Mouse (Mus musculus): ENCODE results near the gene Gucy2d. TPM values are rescaled to one million over a fixed set of nuclear protein-coding genes. Genes with fewer than 3 reads are reported as not detected.

Gene Gucy2d
- 2.2 and 3.7 TPM in 2 replicates for polyA plus RNA-seq (2015; fragmentation: Nextera tagmentation; extraction: Ambion mirVana)

DNA sequence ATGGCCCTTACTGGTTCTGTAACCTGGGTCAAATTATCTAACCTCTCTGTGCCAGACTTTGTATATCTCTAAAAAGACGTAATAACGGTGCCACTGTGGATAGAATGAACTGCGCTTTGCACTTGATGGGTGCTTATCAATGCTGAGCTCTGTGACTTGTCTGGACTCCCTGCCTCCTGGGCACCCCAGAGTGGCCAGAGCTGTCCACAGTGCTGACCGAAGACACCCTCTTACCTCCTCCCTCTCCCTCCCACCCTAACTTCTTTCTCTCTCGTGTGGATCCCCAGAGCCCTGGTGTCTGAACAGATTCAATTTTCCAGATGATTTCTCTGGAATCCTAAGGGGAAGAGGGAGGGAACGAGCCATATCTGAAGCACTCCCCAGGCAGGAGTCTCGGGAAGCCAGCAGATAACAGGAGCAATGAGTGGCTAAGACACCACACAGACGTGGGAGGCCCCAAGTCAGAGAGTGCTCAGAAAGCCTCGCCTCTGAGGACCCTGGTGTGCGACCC, at the start of gene Gucy2d:
Gene Gucy2d (plus strand): TSS at position 461 of the 511 bp plus-strand sequence.
- no peak for ATAC-seq

DNA sequence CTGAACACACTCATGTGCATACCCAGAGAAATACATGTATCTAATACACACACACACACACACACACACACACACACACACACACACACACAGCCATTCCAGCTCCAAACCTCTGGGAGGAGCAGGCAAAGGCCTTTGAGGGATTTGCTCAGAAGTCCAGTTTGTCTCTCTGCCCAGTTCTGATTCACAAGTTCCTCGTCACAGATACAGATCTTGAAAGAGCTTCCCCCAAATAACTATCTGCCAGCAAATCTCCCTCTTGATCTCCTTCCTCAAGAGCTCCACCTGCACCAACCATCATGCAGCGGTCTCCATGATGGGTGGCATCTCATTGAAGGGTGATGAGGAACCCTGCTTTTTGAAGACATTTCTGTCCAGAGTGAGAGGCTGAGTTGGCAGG, 49.7 kb upstream of the Gucy2d start:
- WGBS = 78% methylated on average over 2 of the region's 2 CpGs
- Histone ChIP-seq H3K27me3 (replicated peaks; ENCODE audit: control insufficient read depth, insufficient read depth, low read length) (no peaks in the 10 kb centered on the region), H3K4me1 (ENCODE audit: control insufficient read depth, insufficient read depth, low read length) (peaks cover 9% of the 10 kb centered on the region; the same call in 1 of the 2 replicates), H3K27ac (ENCODE audit: low read length) (no peak overlapping the region), H3K9me3 (ENCODE audit: control insufficient read depth, low read length) (no peaks in the 10 kb centered on the region), H3K9ac (ENCODE audit: low read depth, low read length) (no peak overlapping the region), H3K36me3 (ENCODE audit: control insufficient read depth, insufficient read depth, low read length) (no peaks in the 10 kb centered on the region), H3K4me2 (ENCODE audit: low read depth, low read length) (no peak overlapping the region), H3K4me3 (ENCODE audit: low read length) (no peak overlapping the region)
- no peak for ATAC-seq

More for the DNA sequence above, at the start of gene Gucy2d:
- Histone ChIP-seq H3K27ac (ENCODE audit: low read length) (no peak within 1 kb of the TSS), H3K4me2 (ENCODE audit: low read depth, low read length) (no peak within 1 kb of the TSS), H3K4me3 (ENCODE audit: low read length) (no peak within 1 kb of the TSS), H3K27me3 (replicated peaks; ENCODE audit: control insufficient read depth, insufficient read depth, low read length) (no peaks in the 10 kb centered on the region; the same call in 1 of the 2 replicates), H3K9ac (ENCODE audit: low read depth, low read length) (no peak within 1 kb of the TSS), H3K4me1 (ENCODE audit: control insufficient read depth, insufficient read depth, low read length) (no peaks in the 10 kb centered on the region), H3K9me3 (ENCODE audit: control insufficient read depth, low read length) (no peaks in the 10 kb centered on the region), H3K36me3 (ENCODE audit: control insufficient read depth, insufficient read depth, low read length) (no peaks in the 10 kb centered on the region)
- whole genome bisulfite sequencing = 42% methylated on average over 10 of the region's 10 CpGs

DNA sequence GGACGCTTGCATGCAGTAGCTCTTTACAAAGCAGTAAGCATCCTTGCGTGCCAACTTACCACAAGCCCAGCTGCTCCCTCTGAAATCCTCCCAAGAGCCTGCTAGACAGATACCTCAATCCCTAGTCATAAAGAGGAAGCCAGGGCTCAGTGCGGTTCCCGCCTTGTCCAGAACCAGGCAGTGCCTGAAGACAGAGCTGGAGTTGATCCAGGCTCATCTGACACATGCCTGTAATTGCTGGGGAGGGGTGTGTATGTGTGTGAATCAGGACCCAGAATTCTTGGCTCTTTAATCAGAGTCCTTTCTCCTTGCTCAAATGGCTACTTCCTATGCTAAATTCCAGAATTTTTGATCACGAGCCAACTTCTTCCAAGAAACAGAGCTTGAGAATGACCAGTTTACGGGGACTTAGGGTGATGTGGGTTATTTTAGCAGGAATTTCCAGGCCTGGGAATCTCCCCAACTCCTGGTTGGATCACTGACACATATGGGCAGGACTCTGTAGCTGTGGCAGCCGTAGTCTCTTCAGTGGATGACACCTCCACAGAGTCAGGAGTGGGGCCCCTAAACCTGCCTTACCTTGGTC, 48.8 kb upstream of the Gucy2d start:
- Histone ChIP-seq H3K27ac (ENCODE audit: low read length) (0 out of 2 replicates have a peak overlapping the region, but pooled peaks have one; percentile 1), H3K9ac (ENCODE audit: low read depth, low read length) (no peak overlapping the region), H3K4me3 (ENCODE audit: low read length) (no peak overlapping the region), H3K9me3 (ENCODE audit: control insufficient read depth, low read length) (no peaks in the 10 kb centered on the region), H3K4me2 (ENCODE audit: low read depth, low read length) (no peak overlapping the region), H3K27me3 (replicated peaks; ENCODE audit: control insufficient read depth, insufficient read depth, low read length) (no peaks in the 10 kb centered on the region), H3K4me1 (ENCODE audit: control insufficient read depth, insufficient read depth, low read length) (peaks cover 9% of the 10 kb centered on the region; the same call in 1 of the 2 replicates), H3K36me3 (ENCODE audit: control insufficient read depth, insufficient read depth, low read length) (no peaks in the 10 kb centered on the region)
- ATAC-seq = peak; percentile 27; the same call in 1 of the 2 replicates
- WGBS = 47% methylated on average over 7 of the region's 7 CpGs

DNA sequence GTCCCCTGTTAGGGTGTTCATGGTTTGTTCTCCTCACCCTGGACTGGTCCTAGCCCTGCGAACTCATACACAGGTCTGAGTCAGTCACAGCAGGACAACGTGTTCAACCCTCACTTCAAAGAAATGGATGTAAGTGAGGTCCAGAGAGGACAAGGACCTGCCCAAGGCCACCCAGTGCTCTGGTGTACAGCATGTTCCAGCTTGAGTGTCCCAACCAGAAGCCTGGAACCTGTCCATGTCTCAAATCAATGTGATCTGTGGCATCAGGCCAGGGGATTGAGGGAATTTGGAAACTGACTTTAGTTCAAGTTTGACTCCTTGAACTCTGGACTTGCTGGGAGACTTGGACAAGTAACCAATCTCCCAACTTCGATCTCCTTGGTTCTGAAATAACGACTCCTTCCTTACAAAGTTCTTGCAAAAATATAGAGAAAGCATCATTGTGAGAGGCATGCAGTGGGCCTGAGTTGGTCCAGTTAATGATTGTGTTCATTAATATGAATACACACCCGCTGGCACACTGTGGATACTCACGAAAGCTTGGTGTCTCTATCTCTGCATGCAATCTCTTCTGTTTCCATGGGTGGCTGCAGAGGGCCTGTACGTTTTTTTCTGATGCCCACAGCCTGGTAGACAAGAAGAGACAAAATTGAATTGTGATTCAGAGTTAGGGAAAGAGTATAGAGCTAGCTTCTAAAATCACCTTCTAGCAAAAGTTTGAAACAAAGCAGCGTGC, 47.6 kb upstream of the Gucy2d start:
- Histone ChIP-seq H3K9me3 (ENCODE audit: control insufficient read depth, low read length) (no peaks in the 10 kb centered on the region), H3K4me3 (ENCODE audit: low read length) (no peak overlapping the region), H3K27me3 (replicated peaks; ENCODE audit: control insufficient read depth, insufficient read depth, low read length) (no peaks in the 10 kb centered on the region), H3K9ac (ENCODE audit: low read depth, low read length) (no peak overlapping the region), H3K4me2 (ENCODE audit: low read depth, low read length) (no peak overlapping the region), H3K4me1 (ENCODE audit: control insufficient read depth, insufficient read depth, low read length) (peaks cover 9% of the 10 kb centered on the region; the same call in 1 of the 2 replicates), H3K27ac (ENCODE audit: low read length) (no peak overlapping the region), H3K36me3 (ENCODE audit: control insufficient read depth, insufficient read depth, low read length) (no peaks in the 10 kb centered on the region)
- 81% methylated on average over 8 of the region's 8 CpGs for WGBS
- no peak for ATAC-seq

DNA sequence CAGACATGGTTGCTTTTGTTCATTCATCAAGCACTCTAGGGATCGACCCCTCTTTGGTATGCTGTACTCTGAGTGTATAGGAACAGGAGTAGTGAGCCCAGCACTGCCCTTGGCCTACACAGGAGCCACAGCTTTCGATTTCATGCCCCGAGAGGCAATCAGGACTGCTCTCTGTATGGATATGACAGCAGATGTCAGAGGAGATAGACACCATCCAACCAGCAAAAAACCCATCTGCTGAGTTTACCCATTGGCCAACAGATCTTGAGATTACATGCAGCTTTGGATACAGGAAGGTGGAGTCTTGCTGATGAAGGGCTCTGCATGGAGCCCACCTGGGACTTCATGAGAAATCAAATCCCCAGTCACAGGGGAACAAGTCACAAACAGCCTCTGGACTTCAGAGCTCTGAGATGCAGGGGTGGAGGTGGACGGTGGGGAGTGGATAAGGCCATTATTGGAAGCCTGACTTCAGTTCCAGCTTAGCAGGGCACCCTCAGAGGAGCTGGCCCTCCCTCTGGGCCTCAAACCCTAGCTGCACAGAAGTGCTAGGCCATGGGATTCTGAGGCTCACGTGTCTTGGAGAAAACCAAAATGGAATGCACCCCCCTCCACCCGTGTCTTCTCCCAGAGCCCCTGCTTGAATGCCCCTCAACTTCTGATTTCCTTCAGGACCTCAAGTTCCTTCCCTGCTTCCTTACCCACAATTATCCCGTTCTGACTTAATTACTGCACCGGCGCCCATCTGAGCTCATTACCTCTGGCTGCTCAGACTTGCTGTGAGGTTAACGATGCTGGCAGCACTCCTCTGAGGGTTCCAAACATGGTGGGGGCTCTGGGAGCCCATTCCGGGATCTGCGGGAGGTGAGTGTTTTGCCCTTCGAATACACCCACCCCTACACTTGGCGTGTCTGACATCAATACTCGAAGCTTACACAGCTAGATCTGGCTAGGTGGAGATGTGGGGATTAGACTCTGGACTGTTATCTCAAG, 37.3 kb upstream of the Gucy2d start:
- Histone ChIP-seq H3K27ac (ENCODE audit: low read length) (no peak overlapping the region), H3K36me3 (ENCODE audit: control insufficient read depth, insufficient read depth, low read length) (no peaks in the 10 kb centered on the region), H3K27me3 (replicated peaks; ENCODE audit: control insufficient read depth, insufficient read depth, low read length) (no peaks in the 10 kb centered on the region), H3K4me1 (ENCODE audit: control insufficient read depth, insufficient read depth, low read length) (no peaks in the 10 kb centered on the region), H3K9me3 (ENCODE audit: control insufficient read depth, low read length) (no peaks in the 10 kb centered on the region), H3K4me2 (ENCODE audit: low read depth, low read length) (no peak overlapping the region), H3K4me3 (ENCODE audit: low read length) (no peak overlapping the region), H3K9ac (ENCODE audit: low read depth, low read length) (no peak overlapping the region)
- no peak for ATAC-seq
- WGBS = 68% methylated on average over 15 of the region's 15 CpGs

DNA sequence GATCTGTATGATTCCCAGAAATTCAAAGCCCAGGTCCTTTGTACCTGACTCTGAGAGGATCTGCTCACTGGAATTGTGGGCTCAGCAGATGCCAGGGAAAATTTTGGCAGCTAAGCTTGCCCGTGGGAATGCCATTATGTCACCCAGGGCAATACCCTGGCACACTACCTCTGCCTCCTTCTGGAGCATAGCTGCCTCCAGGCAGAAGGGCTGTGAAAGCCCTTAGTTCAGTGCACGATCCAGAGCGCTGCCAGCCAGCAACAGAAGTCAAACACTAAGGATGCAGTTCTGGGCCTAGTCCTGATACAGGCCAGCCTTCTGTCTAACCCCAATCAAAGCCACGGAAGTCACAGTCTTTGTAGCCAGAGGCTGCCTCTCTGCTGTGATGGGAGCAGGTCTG, 36.2 kb upstream of the Gucy2d start:
- Histone ChIP-seq H3K9me3 (ENCODE audit: control insufficient read depth, low read length) (no peaks in the 10 kb centered on the region), H3K36me3 (ENCODE audit: control insufficient read depth, insufficient read depth, low read length) (no peaks in the 10 kb centered on the region), H3K4me1 (ENCODE audit: control insufficient read depth, insufficient read depth, low read length) (no peaks in the 10 kb centered on the region), H3K27ac (ENCODE audit: low read length) (no peak overlapping the region), H3K4me3 (ENCODE audit: low read length) (no peak overlapping the region), H3K4me2 (ENCODE audit: low read depth, low read length) (no peak overlapping the region), H3K27me3 (replicated peaks; ENCODE audit: control insufficient read depth, insufficient read depth, low read length) (no peaks in the 10 kb centered on the region), H3K9ac (ENCODE audit: low read depth, low read length) (no peak overlapping the region)
- ATAC-seq = no peak
- 73% methylated on average over 4 of the region's 4 CpGs for WGBS

DNA sequence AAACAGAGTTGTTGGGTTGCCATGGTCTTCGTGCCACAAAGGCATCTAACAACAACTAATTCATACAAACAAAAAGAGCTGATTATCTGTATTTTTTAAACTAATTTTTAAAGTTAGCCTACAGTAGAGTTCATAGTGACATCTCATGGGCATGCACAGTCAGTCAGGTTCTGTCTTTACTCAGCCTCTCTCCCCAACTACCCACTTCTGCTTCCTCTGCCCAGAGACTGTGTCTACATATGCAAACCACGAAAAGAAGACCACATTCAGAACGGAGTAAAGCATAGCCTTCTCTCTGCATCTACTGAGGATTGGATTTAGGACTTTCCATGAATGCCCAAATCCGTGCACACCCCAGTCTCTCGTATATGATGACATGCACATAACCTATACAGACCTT, 32.6 kb upstream of the Gucy2d start:
- H3K4me1 ChIP-seq (ENCODE audit: control insufficient read depth, insufficient read depth, low read length) = no peaks in the 10 kb centered on the region
- 79% methylated on average over 5 of the region's 5 CpGs for WGBS
- H3K9me3 ChIP-seq (ENCODE audit: control insufficient read depth, low read length) = no peaks in the 10 kb centered on the region
- no peak overlapping the region for H3K4me3 ChIP-seq (ENCODE audit: low read length)
- no peak overlapping the region for H3K4me2 ChIP-seq (ENCODE audit: low read depth, low read length)
- H3K9ac ChIP-seq (ENCODE audit: low read depth, low read length) = no peak overlapping the region
- no peak overlapping the region for H3K27ac ChIP-seq (ENCODE audit: low read length)
- no peak for ATAC-seq
- H3K36me3 ChIP-seq (ENCODE audit: control insufficient read depth, insufficient read depth, low read length) = no peaks in the 10 kb centered on the region
- H3K27me3 ChIP-seq (replicated peaks; ENCODE audit: control insufficient read depth, insufficient read depth, low read length) = no peaks in the 10 kb centered on the region

DNA sequence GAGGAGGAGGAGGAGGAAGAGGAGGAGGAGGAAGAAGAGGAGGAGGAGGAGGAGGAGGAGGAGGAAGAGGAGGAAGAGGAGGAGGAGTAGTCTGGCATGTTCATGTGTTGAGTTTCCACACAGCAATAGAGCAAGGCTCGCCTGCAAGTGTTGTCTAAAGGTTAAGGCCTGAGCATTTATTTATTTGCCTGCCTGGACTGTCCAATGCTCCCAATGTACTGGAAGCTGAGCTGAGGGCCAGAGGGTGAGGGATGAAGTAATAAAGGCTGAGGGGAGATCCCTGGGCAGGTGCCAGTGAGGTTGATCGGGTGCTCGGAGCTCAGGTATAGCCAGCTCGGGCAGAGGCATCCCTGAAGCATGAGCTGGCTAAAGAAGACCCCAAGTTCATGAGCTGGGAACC, 27.1 kb upstream of the Gucy2d start:
- WGBS = 82% methylated on average over 4 of the region's 4 CpGs
- no peak for ATAC-seq
- Histone ChIP-seq H3K4me3 (ENCODE audit: low read length) (no peak overlapping the region), H3K27me3 (replicated peaks; ENCODE audit: control insufficient read depth, insufficient read depth, low read length) (no peaks in the 10 kb centered on the region), H3K4me1 (ENCODE audit: control insufficient read depth, insufficient read depth, low read length) (peaks cover 13% of the 10 kb centered on the region), H3K9ac (ENCODE audit: low read depth, low read length) (no peak overlapping the region), H3K36me3 (ENCODE audit: control insufficient read depth, insufficient read depth, low read length) (no peaks in the 10 kb centered on the region), H3K27ac (ENCODE audit: low read length) (no peak overlapping the region), H3K9me3 (ENCODE audit: control insufficient read depth, low read length) (no peaks in the 10 kb centered on the region), H3K4me2 (ENCODE audit: low read depth, low read length) (no peak overlapping the region)

DNA sequence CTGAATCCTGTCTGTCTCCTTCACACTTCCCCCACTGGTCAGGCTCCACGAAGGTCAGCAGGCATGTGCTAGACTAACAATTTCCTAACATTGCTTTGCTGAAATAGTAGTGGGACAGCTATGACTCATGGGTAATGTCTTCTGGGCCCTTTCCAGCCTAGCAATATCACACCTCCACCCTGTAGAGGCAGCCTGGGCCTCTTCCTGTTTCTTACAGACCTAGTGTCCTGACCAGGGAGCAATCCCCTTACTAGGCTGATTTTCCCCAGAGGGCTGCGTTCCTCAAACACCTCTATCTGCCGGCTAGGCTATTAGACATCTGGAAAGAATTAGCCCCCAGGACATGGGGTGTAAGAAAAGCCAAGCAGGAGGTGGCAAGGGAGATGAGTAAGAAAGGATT, 24.7 kb upstream of the Gucy2d start:
- H3K4me3 ChIP-seq (ENCODE audit: low read length) = no peak overlapping the region
- peak overlapping the region; percentile 68 for H3K27ac ChIP-seq (ENCODE audit: low read length)
- H3K4me2 ChIP-seq (ENCODE audit: low read depth, low read length) = no peak overlapping the region
- H3K36me3 ChIP-seq (ENCODE audit: control insufficient read depth, insufficient read depth, low read length) = no peaks in the 10 kb centered on the region
- peak; percentile 78 for ATAC-seq
- no peaks in the 10 kb centered on the region for H3K27me3 ChIP-seq (replicated peaks; ENCODE audit: control insufficient read depth, insufficient read depth, low read length)
- WGBS = 37% methylated on average over 3 of the region's 3 CpGs
- H3K4me1 ChIP-seq (ENCODE audit: control insufficient read depth, insufficient read depth, low read length) = peaks cover 23% of the 10 kb centered on the region
- no peak overlapping the region for H3K9ac ChIP-seq (ENCODE audit: low read depth, low read length)
- H3K9me3 ChIP-seq (ENCODE audit: control insufficient read depth, low read length) = no peaks in the 10 kb centered on the region
